Mouse (Mus musculus): ENCODE data around the gene Gdi2.
"Not testable (repeated sequence)": the region's sequence is repeated elsewhere in the genome, so short reads cannot be mapped to it uniquely, and the experiment has no call there.

Gdi2 gene

GRCm38 (mm10) chr13:3537594-3538222 lies at the start of gene Gdi2:
Gene Gdi2 (plus strand): TSS chr13:3538063.
- peak; percentile 77 for DNase-seq (ENCODE audit: low spot score)

DNA sequence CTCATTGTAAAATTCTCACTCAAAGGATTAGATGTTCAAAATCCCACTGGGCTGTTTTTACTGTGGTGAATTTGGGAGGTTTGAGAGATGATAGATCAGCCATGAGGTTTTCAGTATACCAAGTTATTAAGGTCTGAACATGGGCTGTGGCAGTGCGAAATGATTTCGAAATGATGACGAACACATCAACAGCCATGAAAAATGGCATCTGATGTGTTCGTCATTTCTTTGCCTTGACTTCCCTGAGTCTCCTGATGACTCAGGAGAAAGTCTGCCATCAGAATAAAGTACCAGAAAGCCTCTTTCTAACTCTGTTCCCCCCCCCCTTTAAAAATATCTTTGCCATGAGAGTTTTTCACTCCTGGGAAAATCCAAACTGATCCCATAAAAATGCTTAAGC lies 42.3 kb upstream of the Gdi2 start:
- DNase-seq (ENCODE audit: low spot score) = no peak

GRCm38 (mm10) chr13:3501014-3501413 lies 36.8 kb upstream of the Gdi2 start:
- DNase-seq (ENCODE audit: low spot score) = not testable (repeated sequence)

- not testable (repeated sequence) for DNase-seq (ENCODE audit: low spot score)
These were observed 22.5 kb upstream of the Gdi2 start for GRCm38 (mm10) chr13:3515351-3515750.

GRCm38 (mm10) chr13:3519357-3519756 lies 18.5 kb upstream of the Gdi2 start:
- not testable (repeated sequence) for DNase-seq (ENCODE audit: low spot score)

DNA sequence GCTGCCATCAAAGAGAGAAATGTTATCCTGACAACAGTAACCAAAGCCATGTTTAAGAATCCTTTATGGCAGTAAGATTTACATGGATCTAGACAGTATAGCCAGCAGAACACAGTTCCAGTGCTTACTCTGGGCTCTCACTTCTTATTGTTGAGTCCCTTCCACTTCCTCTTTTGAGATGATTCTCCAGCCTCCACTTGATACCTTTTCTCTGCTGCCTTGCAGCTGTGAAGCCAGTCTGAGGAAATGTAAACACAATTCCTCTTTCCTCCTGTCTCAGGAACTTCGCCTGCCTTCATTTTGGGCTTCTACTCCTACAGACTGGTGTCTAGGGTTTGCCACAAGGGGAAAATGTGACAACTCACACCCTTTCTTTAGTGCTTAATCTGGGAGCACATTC lies 17.9 kb upstream of the Gdi2 start:
- not testable (repeated sequence) for DNase-seq (ENCODE audit: low spot score)

- no peak for DNase-seq (ENCODE audit: low spot score)
These were observed 14.4 kb upstream of the Gdi2 start for GRCm38 (mm10) chr13:3523459-3523858.

DNA sequence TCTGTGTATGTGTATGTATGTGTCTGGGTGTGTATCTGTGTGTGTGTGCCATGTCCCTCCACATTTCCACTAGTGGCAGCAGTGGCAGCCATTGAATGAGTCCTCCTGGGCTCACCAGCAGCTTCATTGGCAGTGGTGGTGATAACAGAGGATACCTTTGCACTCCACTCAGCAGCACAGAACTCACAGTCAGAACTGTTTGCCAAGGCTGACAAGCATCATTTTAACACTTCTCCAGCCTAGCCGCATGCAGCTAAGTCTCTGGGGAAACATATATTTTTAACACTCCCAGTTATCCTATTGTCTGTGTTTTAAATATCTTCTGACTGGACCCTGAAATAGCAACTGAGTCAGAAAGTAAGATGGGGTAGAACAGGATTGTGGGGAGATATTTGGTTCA lies 13.9 kb upstream of the Gdi2 start:
- no peak for DNase-seq (ENCODE audit: low spot score)

DNA sequence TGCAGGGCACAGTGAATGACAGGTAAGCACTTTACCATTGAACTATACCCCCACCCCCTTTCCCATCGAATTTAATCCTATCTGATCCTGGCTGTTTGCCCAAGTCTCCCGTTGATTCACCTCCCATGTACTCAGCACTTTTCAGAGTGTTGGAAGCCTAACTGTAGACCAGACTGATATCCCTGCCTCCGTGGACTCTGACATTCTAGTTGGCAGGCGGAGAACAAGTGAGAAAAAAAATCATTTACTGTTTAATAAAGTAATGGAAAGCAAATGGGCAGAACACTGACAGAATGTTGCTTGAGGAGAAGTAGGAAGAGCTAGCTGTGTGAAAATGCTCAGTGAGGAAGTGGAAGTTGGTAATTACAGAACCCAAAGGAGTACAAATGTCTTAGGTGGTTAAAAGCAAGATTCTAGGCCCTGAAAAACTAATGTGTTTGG lies 12.2 kb upstream of the Gdi2 start:
- DNase-seq (ENCODE audit: low spot score) = no peak

DNA sequence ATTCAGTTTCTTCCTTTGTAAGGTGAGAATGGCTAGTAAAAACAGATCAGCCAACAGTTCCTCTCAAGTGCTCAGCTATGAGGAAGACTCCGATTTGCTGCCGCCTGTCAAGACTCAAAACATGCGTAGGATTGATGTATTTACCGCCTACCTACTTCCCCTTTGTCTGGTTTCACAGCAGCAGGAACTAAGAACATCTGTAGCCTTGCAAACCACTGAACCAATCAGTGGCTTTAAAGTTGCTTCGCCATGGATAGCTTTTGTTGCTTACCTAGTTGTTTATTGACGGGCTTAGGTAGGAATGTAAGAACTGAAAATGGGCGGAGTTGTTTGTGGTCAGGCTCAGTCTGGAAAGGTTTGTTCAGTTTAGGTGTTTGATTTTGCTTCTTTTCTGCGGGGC lies 11.5 kb upstream of the Gdi2 start:
- DNase-seq (ENCODE audit: low spot score) = no peak

GRCm38 (mm10) chr13:3530451-3530850 lies 7.4 kb upstream of the Gdi2 start:
- no peak for DNase-seq (ENCODE audit: low spot score)

GRCm38 (mm10) chr13:3531176-3531575 lies 6.7 kb upstream of the Gdi2 start:
- DNase-seq (ENCODE audit: low spot score) = not testable (repeated sequence)

- no peak for DNase-seq (ENCODE audit: low spot score)
These were observed 6.1 kb upstream of the Gdi2 start for GRCm38 (mm10) chr13:3531692-3532320.

GRCm38 (mm10) chr13:3532451-3532850 lies 5.4 kb upstream of the Gdi2 start:
- DNase-seq (ENCODE audit: low spot score) = no peak

DNA sequence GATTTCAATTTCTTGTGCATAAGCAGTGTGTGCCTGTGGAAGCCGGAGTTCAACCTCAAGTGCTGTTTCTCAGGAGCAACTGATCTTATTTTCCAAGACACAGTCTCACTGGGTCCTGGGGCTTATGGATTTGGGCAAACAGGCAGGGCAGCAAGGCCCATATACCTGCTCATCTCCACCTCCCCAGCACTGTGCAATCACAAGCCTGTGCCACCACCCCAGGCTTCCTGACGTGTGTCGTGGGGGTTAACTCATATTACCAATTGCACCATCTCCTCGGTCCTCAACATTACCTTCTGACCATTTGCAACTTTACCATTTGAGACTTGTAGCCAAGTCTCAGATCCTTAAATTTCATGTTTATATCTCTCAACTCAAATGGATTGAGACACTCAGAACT lies 3.7 kb upstream of the Gdi2 start:
- no peak for DNase-seq (ENCODE audit: low spot score)

DNA sequence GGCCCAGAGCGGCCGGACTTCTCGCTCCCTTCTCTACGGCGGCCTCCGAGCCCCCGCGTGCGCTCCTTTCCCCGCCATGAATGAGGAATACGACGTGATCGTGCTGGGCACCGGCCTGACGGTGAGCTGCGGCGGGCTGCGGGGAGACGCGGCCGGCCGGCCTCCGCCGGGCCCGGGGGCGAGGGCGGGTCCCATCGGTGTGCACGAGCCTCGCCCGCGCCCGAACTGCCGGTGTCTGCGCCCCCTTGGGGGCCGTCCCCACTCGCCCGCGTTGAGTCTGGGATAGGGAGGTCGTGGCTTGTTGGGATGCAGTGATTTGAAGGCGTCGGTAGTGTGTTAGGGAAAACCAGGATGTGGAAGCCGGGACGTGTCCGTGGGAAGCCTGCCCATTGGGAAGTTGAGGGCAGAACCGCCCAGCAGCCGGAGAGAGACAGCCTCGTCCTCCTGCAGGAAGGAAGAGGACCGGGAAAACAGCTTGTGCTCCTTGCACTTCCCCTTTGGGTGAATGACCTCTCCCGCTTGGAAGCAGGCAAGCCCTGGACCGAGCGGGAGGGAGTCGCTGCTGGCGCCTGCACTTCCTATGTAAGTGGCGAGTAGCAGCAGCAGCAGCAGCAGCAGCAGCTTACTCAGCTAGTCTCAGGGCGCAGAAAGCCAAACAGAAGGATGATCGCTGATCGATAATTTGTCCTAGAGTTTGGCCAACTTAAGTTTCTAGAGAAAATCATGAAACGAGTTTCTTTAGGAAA lies 533 bp downstream of the Gdi2 start:
- peak; percentile 52 for DNase-seq (ENCODE audit: low spot score)

- DNase-seq (ENCODE audit: low spot score) = no peak
These were observed 1.2 kb downstream of the Gdi2 start for GRCm38 (mm10) chr13:3538969-3539562.

- no peak for DNase-seq (ENCODE audit: low spot score)
These were observed 2.3 kb downstream of the Gdi2 start for GRCm38 (mm10) chr13:3540166-3540565.

DNA sequence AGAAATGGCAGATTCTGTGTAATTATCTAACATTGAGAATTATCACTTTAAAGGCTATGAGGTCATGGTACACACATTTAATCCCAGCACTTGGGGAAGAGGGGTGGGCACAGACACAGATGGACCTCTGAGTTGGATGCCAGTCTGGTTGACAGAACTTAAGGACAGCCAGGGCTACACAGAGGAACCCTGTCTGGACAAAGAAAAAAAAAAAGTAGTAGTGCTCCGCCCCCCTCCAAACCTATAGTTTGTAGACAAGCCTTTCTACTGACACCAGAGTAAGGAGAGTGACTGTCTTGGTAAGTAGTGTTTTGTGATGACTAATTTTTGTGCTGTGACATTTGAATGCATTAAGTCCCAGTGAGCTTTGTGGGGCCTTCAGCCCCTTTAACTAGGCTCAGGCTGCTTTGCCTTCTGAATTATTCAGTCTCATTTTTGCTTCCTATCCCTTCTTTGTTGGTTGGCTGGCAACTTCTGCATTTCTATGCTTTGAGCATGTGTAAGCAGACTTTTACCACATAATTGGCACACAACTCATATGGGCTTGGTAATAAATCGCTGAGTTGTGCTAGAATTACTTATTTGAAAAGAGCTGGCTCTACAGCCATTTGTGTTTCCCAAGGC lies 3.4 kb downstream of the Gdi2 start:
- DNase-seq (ENCODE audit: low spot score) = no peak

DNA sequence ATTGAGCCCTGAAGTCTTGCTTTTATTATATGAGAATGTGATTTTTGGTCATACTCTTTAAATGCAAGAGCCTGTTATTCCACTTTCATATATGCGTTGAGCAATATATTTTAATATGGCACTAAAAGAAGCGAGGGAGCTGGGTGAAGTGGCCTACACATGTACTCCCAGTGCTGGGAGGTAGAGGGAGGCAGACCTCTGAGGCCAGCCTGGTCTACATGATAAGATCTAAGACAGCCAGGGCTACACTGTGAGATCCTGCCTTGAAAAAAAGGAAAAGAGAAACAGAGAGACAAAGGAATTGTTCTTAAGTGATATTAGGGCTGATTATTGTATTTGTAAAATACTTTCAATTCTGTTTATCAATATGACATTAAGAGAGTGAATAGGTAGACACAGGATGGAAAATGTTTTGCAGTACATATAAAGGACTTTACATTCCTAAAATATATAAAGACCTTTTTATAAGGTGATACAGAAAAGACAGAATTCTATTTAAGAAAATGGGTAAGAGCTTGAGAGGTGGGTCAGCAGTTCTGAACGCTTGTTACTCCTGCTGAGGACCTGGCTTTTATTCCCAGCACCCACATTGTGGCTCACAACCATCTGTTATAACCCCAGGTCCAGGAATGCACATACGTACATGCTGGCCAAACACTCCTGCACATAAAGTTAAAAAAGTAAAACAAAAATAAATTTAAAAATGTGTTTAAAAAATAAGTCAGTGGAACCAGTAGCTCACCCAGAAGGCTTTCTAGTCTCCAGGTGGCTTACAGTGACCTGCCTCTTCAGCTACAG lies 6.4 kb downstream of the Gdi2 start:
- DNase-seq (ENCODE audit: low spot score) = no peak

DNA sequence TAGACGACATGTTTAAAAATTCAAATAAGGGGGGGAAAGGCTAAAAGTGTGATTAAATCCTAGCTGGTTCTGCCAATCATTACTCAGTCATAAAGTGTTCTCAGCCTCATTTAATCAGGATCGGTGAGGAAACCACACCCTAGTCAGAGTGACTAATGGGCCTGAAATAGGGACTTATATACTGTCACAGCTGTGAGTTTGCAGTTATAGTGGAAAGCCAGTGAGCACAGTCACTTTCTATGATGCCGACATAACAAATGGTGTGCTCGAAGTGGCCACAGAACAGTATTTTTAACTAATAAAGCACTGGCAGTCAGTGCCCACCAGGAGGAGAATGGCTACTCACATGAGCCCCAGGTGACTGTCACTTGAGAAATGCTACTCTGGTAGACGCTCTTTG lies 7.1 kb downstream of the Gdi2 start:
- no peak for DNase-seq (ENCODE audit: low spot score)

DNA sequence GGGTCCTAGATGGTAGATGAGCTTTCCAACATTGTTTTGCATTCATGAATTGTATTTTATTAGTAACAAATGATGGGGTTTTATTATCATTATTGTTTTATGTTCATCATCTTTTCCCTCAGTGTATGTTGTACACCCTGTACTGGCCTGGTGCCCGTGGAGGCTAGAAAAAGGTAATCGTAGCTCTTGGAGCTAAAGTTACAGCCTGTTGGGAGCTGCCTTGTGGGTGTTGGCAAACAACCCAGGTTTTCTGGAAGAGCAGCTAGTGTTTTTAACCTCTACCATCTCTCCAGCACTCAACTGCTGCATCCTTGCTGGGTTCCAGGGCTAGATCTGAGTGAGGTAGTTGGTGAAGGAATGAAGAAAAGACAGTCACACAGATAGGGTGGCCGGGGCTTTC lies 9.5 kb downstream of the Gdi2 start:
- no peak for DNase-seq (ENCODE audit: low spot score)

Data from ovary, postnatal 10 days (tissue).